Mouse (Mus musculus): ENCODE results near the gene Plau. TPM values are rescaled to one million over a fixed set of nuclear protein-coding genes. Genes with fewer than 3 reads are reported as not detected.

The Plau gene
- polyA plus RNA-seq, 1 experiment, result 1.8 TPM

DNA sequence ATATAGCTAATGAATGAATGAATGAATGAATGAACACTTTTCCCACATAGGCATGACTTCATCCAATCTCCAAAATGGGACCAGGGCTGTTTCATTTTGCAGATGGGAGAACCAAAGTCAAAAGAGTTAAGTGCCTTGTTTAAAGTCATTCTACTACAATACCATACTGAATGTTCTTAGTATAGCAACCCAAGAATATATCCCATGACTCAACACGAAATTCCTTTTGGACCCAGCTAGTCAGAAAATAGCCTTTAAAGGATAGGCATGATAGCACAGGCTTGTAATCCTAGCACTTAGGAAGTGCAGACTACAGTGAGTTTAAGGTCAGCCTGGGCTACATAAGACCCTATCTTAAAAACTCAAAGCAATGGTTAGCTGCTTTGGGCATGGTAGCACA lies 4.5 kb upstream of the Plau start:
- DNase-seq (ENCODE audit: low read depth), result no peak
- TF ChIP-seq CTCF (IDR thresholded peaks at IDR 0.05; ENCODE audit: borderline replicate concordance, extremely low read depth, insufficient read depth, insufficient read length) (no peak), POLR2A (IDR thresholded peaks at IDR 0.05; ENCODE audit: borderline replicate concordance, extremely low read depth, insufficient read depth, insufficient read length, poor library complexity, severe bottlenecking) (no peak)

DNA sequence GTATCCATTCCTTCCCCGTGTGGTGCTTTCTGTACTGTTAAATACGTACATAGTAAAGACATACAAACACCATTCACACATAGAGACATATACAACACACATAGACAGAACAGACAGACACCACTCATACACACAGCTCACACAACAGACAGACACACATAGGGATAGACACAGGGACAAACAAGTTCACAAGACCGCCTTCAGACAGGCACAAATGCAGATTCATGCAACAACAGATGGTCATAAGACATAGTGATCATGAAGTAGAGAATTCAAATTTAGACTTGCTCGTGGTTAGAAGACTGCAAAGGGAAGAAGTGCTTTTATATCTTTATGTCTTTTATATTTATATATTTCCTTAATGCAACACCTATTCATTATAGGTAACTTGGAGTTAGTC lies 2.9 kb upstream of the Plau start:
- no peak for DNase-seq (ENCODE audit: low read depth)
- no peak for TF ChIP-seq POLR2A (IDR thresholded peaks at IDR 0.05; ENCODE audit: borderline replicate concordance, extremely low read depth, insufficient read depth, insufficient read length, poor library complexity, severe bottlenecking)
- TF ChIP-seq CTCF (IDR thresholded peaks at IDR 0.05; ENCODE audit: borderline replicate concordance, extremely low read depth, insufficient read depth, insufficient read length), result no peak

DNA sequence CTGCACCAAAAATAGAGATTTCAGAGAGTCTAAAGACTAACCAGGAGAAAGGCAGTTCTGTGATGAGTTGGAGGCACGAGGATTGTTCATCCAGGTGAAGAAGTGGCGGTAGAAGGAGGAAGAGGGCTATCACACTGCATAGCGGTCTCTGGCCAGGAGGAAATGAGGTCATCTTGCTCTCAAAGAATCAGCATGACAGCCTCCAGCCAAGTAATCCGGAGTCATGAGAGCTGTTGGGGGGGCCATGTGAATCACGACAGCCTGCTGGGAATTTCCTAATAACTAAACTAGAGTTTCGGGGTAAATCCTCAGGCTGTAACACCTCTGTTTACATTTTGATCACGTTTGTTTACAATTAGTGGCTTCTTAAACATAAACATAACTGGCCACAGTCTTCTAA lies 2.3 kb upstream of the Plau start:
- TF ChIP-seq CTCF (IDR thresholded peaks at IDR 0.05; ENCODE audit: borderline replicate concordance, extremely low read depth, insufficient read depth, insufficient read length), result no peak
- no peak for TF ChIP-seq POLR2A (IDR thresholded peaks at IDR 0.05; ENCODE audit: borderline replicate concordance, extremely low read depth, insufficient read depth, insufficient read length, poor library complexity, severe bottlenecking)
- no peak for DNase-seq (ENCODE audit: low read depth)

DNA sequence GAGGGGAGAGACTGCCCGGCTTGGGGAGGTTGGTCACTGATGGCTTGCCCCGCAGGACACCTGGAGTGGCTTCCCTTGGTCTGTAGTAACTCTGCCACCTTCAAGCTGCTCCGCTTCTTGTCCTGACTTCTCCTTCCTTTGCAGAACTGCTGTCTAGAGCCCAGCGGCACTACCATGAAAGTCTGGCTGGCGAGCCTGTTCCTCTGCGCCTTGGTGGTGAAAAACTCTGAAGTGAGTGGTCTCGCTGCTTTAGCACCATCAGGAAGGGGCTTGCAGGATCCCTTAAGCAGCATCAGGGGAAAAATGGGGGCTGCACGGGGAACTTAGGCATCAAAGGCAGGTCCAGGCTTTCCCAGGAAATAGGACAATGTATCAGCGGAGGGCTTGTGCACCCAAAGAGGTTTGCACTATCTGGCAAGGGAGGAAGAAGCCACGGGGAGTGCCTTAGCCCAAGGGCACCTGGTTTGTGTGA lies 481 bp downstream of the Plau start:
- peak; percentile 35 for DNase-seq (ENCODE audit: low read depth)
- TF ChIP-seq CTCF (IDR thresholded peaks at IDR 0.05; ENCODE audit: borderline replicate concordance, extremely low read depth, insufficient read depth, insufficient read length) (no peak), POLR2A (IDR thresholded peaks at IDR 0.05; ENCODE audit: borderline replicate concordance, extremely low read depth, insufficient read depth, insufficient read length, poor library complexity, severe bottlenecking) (no peak)

DNA sequence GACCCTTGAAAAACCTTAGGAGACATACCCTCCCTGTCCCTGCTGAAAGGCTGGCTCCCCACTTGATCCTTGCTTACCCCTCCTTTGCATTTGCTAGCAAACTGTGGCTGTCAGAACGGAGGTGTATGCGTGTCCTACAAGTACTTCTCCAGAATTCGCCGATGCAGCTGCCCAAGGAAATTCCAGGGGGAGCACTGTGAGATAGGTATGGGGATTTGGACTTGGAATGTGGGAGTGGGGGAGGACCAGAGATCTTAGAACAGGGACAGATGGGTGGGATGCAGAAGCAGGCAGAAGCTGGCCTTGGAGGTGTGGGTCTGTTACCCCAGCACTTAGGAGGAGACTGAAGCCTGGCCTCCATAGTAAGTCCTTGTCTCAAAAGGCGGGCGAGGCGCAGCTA lies 1.2 kb downstream of the Plau start:
- no peak for DNase-seq (ENCODE audit: low read depth)
- no peak for TF ChIP-seq CTCF (IDR thresholded peaks at IDR 0.05; ENCODE audit: borderline replicate concordance, extremely low read depth, insufficient read depth, insufficient read length)
- no peak for TF ChIP-seq POLR2A (IDR thresholded peaks at IDR 0.05; ENCODE audit: borderline replicate concordance, extremely low read depth, insufficient read depth, insufficient read length, poor library complexity, severe bottlenecking)

DNA sequence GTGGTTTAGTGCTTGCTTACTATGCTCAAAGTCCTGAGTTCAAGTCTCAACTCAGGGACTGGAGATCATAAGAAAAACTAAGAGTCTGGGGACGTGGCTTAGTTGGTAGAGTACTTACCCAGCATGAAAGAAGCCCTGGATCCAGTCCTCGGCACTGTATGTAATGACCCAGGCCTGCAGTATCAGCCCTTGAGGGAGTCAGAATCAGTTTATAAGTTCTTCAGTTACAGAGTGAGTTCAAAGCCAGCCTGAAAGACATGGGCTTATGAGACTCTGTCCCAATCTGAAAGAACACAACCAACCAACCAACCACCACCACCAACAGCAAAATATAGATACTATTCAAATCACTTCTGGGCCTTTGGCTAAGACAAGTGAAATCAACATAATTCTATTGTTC lies 5.1 kb downstream of the Plau start:
- TF ChIP-seq CTCF (IDR thresholded peaks at IDR 0.05; ENCODE audit: borderline replicate concordance, extremely low read depth, insufficient read depth, insufficient read length) (no peak), POLR2A (IDR thresholded peaks at IDR 0.05; ENCODE audit: borderline replicate concordance, extremely low read depth, insufficient read depth, insufficient read length, poor library complexity, severe bottlenecking) (no peak)
- DNase-seq (ENCODE audit: low read depth), result no peak

DNA sequence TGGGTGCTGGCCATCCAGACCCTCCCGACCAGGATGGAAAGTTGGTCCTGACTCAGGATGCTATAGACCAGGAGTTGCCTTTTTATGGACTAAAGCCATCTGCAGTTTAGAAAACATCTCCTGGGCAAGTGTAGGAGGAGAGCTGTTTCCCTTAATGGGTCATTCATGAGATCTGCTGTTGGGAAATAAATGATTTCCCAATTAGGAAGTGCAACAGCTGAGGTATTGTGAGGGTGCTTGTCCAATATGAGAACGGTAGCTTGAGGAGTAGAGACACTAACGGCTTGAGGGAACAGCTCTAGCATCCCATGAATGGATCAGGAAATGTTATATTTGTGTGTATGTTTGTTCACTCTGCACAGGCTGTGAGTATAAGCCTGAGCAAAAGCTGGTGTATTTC lies 6.2 kb downstream of the Plau start:
- no peak for TF ChIP-seq CTCF (IDR thresholded peaks at IDR 0.05; ENCODE audit: borderline replicate concordance, extremely low read depth, insufficient read depth, insufficient read length)
- no peak for TF ChIP-seq POLR2A (IDR thresholded peaks at IDR 0.05; ENCODE audit: borderline replicate concordance, extremely low read depth, insufficient read depth, insufficient read length, poor library complexity, severe bottlenecking)
- no peak for DNase-seq (ENCODE audit: low read depth)

DNA sequence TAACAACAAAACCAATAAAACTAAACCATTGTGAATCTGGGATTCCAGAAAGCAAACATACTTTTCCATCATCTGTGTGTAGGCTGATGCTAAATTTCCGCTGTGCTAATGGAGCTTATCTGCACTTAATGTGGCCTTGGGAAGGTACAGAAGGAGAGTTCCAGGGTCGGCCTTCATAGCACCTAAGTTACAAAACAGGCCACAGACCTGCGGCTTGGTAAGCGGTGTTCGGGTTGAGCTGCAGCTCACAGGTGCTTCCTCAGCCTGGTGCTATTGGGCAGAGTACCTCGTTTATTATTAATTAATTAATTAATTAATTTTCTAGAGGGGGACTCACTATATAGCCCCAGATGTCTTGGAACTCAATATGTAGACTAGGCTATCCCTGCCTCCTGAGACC lies 7.7 kb downstream of the Plau start:
- DNase-seq (ENCODE audit: low read depth), result no peak
- no peak for TF ChIP-seq CTCF (IDR thresholded peaks at IDR 0.05; ENCODE audit: borderline replicate concordance, extremely low read depth, insufficient read depth, insufficient read length)
- TF ChIP-seq POLR2A (IDR thresholded peaks at IDR 0.05; ENCODE audit: borderline replicate concordance, extremely low read depth, insufficient read depth, insufficient read length, poor library complexity, severe bottlenecking), result no peak

DNA sequence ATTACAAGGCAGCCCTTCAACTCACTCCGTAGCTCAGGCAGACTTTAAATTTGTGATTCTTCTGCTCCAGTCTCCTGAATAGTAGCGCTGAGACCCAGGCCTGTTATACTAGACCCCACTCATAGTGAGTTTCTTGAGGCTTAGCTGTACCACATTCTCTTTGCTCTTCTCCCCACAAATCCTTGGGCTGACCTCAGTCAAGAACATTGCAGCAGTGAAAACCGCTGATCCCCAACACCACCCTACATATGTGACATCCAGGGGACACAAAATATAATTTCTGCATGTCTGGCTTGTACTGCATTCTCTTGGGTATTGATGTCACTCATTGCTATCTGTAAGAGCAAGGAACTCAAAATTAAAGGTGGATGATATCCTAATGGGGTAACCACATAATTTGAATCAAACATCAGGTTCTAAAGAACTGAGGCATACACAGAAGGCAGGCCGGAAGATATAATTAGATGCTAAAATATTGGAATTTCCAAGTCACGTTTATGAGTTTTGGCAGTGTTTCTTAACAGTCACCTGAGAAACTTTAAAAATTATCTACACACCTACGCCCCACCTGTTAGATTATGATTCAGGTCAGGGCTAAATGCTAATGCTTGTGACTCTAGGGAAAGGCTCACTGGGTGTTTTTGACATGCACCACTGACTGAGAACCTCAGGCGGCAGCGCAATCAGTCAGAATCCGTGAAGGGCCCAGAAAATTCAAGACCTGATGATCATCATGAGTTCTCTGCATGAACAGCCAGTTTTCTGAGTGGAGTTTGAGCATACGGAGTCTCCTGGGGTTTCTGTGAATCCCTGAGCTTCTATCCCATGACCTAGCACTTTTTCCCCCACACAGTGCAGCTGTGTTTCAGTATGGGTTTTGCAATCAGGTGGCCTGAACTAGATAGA lies 8.5 kb downstream of the Plau start:
- no peak for DNase-seq (ENCODE audit: low read depth)
- no peak for TF ChIP-seq CTCF (IDR thresholded peaks at IDR 0.05; ENCODE audit: borderline replicate concordance, extremely low read depth, insufficient read depth, insufficient read length)
- no peak for TF ChIP-seq POLR2A (IDR thresholded peaks at IDR 0.05; ENCODE audit: borderline replicate concordance, extremely low read depth, insufficient read depth, insufficient read length, poor library complexity, severe bottlenecking)

DNA sequence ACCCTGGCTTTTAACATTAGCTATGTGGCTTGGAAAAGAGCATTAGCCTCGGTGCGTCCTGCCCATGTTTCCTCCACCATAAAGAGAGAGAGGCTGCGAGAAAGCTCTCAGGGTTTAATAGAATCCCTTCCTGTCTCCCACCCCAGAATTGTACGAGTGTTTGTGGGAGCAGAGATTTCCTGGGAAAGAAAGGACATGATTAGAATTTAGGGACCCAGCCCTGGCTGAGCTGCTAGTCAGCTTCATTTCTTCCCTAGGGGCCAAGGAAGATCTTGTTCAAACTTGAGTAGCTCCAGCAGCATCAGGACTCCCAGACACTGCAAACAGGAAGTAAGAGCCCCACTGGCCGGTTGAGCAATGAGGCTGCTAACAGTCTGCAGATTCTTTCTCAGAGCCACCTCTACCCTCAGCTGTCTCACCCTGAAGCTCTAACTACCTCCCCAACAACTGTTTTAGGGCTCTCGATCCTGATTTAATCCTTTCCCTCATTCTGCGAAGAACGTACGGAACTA lies 9.2 kb downstream of the Plau start:
- no peak for DNase-seq (ENCODE audit: low read depth)
- no peak for TF ChIP-seq CTCF (IDR thresholded peaks at IDR 0.05; ENCODE audit: borderline replicate concordance, extremely low read depth, insufficient read depth, insufficient read length)
- TF ChIP-seq POLR2A (IDR thresholded peaks at IDR 0.05; ENCODE audit: borderline replicate concordance, extremely low read depth, insufficient read depth, insufficient read length, poor library complexity, severe bottlenecking), result no peak

DNA sequence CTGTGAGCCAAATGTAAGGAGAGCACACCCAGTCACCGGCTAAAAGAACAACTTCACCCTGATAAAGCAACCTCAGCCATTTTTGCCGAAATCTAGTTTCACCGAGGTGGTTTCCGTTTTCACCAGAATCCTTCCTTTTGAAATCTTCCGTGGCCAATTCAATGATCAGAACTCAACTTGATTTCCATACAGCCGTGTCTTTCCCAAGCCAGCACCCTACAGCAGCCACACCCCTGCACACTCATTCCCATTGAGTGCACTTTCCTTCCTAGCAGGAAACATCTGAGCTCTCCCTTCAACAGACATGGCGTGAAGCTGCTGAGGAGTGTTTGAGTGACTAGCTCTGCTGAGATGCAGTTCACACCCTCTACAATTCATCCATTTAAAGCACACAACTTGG lies 9.8 kb downstream of the Plau start:
- no peak for DNase-seq (ENCODE audit: low read depth)
- TF ChIP-seq POLR2A (IDR thresholded peaks at IDR 0.05; ENCODE audit: borderline replicate concordance, extremely low read depth, insufficient read depth, insufficient read length, poor library complexity, severe bottlenecking) (no peak), CTCF (IDR thresholded peaks at IDR 0.05; ENCODE audit: borderline replicate concordance, extremely low read depth, insufficient read depth, insufficient read length) (no peak)

All from brain, embryonic 14.5 days (tissue).